Mouse (Mus musculus): ENCODE results near the gene Nme9. TPM values are rescaled to one million over a fixed set of nuclear protein-coding genes. Genes with fewer than 3 reads are reported as not detected.

The Nme9 gene
- total and polyA plus RNA-seq, 2 experiments from 2014 or later, result 0.18 TPM; not detected in 1

DNA sequence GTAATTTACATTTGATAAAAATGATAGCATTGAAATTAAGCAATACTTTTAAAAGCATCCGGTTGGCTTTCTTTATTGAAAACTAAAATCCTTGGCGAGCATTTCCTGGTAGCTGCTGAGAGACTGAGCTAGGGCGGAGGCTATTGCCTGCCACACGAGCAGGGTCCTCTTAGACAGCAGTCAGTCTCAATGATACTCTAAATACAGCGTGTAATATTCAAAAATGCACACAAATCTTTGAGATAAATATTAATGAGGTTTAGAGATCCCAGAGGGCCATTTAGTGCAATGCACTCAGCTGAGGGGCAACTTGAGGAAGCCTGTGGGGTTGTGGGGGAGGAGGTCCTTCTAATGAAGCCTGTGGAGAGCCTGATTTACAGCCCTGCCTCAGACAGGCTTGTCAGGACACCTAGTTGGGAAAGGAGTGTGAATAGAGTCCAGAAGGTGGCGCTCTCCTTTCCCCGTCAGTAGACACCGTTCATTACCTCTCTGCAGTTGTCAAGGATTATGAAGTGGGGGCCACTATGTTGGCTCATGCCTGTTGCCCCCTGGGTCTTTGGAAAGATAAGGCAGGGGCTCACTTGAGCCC lies 6.6 kb upstream of the Nme9 start:
- H3K4me3 ChIP-seq (ENCODE audit: low read depth, low read length), result no peak overlapping the region
- ATAC-seq (ENCODE audit: insufficient read depth, low read depth), result no peak; the same call in 1 of the 2 replicates
- no peak overlapping the region for H3K4me2 ChIP-seq (ENCODE audit: low read depth, low read length)
- DNase-seq (ENCODE audit: low spot score), result peak; percentile 36
- WGBS, result 40% methylated on average over 8 of the region's 8 CpGs
- no peaks in the 10 kb centered on the region for H3K9me3 ChIP-seq (replicated peaks; ENCODE audit: control insufficient read depth, low read length)
- TF ChIP-seq EP300 (IDR thresholded peaks at IDR 0.05; ENCODE audit: low read depth) (no peak), CTCF (IDR thresholded peaks at IDR 0.05; ENCODE audit: low read depth) (peak; percentile 45)
- no peak overlapping the region for H3K9ac ChIP-seq (replicated peaks; ENCODE audit: low read depth, low read length)
- no peaks in the 10 kb centered on the region for H3K4me1 ChIP-seq (ENCODE audit: control insufficient read depth, insufficient read depth)
- no peaks in the 10 kb centered on the region for H3K36me3 ChIP-seq (replicated peaks; ENCODE audit: control insufficient read depth, insufficient read depth, low read length)
- no peak overlapping the region for H3K27ac ChIP-seq (ENCODE audit: low read depth)
- no peaks in the 10 kb centered on the region for H3K27me3 ChIP-seq (ENCODE audit: control insufficient read depth, insufficient read depth, low read length)

DNA sequence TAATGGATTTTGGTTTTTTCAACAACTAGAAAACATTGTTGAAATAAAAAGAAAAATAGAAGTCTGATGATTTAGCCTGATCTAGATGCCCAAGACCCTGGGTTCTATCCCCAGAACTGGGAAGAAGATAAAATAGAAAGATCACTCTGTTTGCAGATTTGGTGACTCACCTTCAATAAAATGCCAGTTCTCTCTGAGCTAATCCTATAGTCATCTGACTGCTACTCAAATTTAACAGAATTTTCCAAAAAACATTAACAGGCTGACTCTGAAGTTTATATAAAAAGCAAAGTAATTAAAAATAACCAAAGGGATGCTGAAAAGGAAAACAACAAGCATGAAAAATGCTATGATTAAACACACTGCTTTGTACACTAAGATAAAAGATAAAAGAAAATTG lies 5.0 kb upstream of the Nme9 start:
- Histone ChIP-seq H3K4me2 (ENCODE audit: low read depth, low read length) (no peak overlapping the region), H3K9me3 (replicated peaks; ENCODE audit: control insufficient read depth, low read length) (no peaks in the 10 kb centered on the region), H3K27ac (ENCODE audit: low read depth) (no peak overlapping the region), H3K27me3 (ENCODE audit: control insufficient read depth, insufficient read depth, low read length) (peaks cover 2% of the 10 kb centered on the region), H3K9ac (replicated peaks; ENCODE audit: low read depth, low read length) (no peak overlapping the region), H3K36me3 (replicated peaks; ENCODE audit: control insufficient read depth, insufficient read depth, low read length) (no peaks in the 10 kb centered on the region), H3K4me1 (ENCODE audit: control insufficient read depth, insufficient read depth) (no peaks in the 10 kb centered on the region), H3K4me3 (ENCODE audit: low read depth, low read length) (no peak overlapping the region)
- no peak for ATAC-seq (ENCODE audit: insufficient read depth, low read depth)
- TF ChIP-seq CTCF (IDR thresholded peaks at IDR 0.05; ENCODE audit: low read depth) (no peak), EP300 (IDR thresholded peaks at IDR 0.05; ENCODE audit: low read depth) (no peak)
- DNase-seq (ENCODE audit: low spot score), result no peak

GRCm38 (mm10) chr9:99447323-99447722 lies 4.0 kb upstream of the Nme9 start:
- Histone ChIP-seq H3K27me3 (ENCODE audit: control insufficient read depth, insufficient read depth, low read length) (peaks cover 10% of the 10 kb centered on the region), H3K4me3 (ENCODE audit: low read depth, low read length) (no peak overlapping the region), H3K27ac (ENCODE audit: low read depth) (no peak overlapping the region), H3K36me3 (replicated peaks; ENCODE audit: control insufficient read depth, insufficient read depth, low read length) (no peaks in the 10 kb centered on the region), H3K4me2 (ENCODE audit: low read depth, low read length) (no peak overlapping the region), H3K4me1 (ENCODE audit: control insufficient read depth, insufficient read depth) (no peaks in the 10 kb centered on the region), H3K9ac (replicated peaks; ENCODE audit: low read depth, low read length) (no peak overlapping the region), H3K9me3 (replicated peaks; ENCODE audit: control insufficient read depth, low read length) (no peaks in the 10 kb centered on the region)
- TF ChIP-seq EP300 (IDR thresholded peaks at IDR 0.05; ENCODE audit: low read depth) (no peak), CTCF (IDR thresholded peaks at IDR 0.05; ENCODE audit: low read depth) (no peak)
- DNase-seq (ENCODE audit: low spot score) (no peak), ATAC-seq (ENCODE audit: insufficient read depth, low read depth) (no peak)
- 69% methylated on average over 3 of the region's 3 CpGs for WGBS

GRCm38 (mm10) chr9:99449886-99450647 lies 1.2 kb upstream of the Nme9 start:
- DNase-seq (ENCODE audit: low spot score), result peak; percentile 43
- H3K36me3 ChIP-seq (replicated peaks; ENCODE audit: control insufficient read depth, insufficient read depth, low read length), result no peaks in the 10 kb centered on the region
- H3K4me1 ChIP-seq (ENCODE audit: control insufficient read depth, insufficient read depth), result no peaks in the 10 kb centered on the region
- H3K9ac ChIP-seq (replicated peaks; ENCODE audit: low read depth, low read length), result no peak overlapping the region
- no peak overlapping the region for H3K4me3 ChIP-seq (ENCODE audit: low read depth, low read length)
- no peak for ATAC-seq (ENCODE audit: insufficient read depth, low read depth)
- peaks cover 10% of the 10 kb centered on the region for H3K27me3 ChIP-seq (ENCODE audit: control insufficient read depth, insufficient read depth, low read length)
- no peak for TF ChIP-seq EP300 (IDR thresholded peaks at IDR 0.05; ENCODE audit: low read depth)
- TF ChIP-seq CTCF (IDR thresholded peaks at IDR 0.05; ENCODE audit: low read depth), result peak; percentile 68
- no peak overlapping the region for H3K4me2 ChIP-seq (ENCODE audit: low read depth, low read length)
- no peak overlapping the region for H3K27ac ChIP-seq (ENCODE audit: low read depth)
- H3K9me3 ChIP-seq (replicated peaks; ENCODE audit: control insufficient read depth, low read length), result no peaks in the 10 kb centered on the region
- 34% methylated on average over 9 of the region's 9 CpGs for WGBS

GRCm38 (mm10) chr9:99454211-99454610 lies 2.9 kb downstream of the Nme9 start:
- 67% methylated on average over 4 of the region's 4 CpGs for WGBS
- TF ChIP-seq EP300 (IDR thresholded peaks at IDR 0.05; ENCODE audit: low read depth) (no peak), CTCF (IDR thresholded peaks at IDR 0.05; ENCODE audit: low read depth) (no peak)
- Histone ChIP-seq H3K9me3 (replicated peaks; ENCODE audit: control insufficient read depth, low read length) (no peaks in the 10 kb centered on the region), H3K27me3 (ENCODE audit: control insufficient read depth, insufficient read depth, low read length) (peaks cover 10% of the 10 kb centered on the region), H3K27ac (ENCODE audit: low read depth) (no peak overlapping the region), H3K36me3 (replicated peaks; ENCODE audit: control insufficient read depth, insufficient read depth, low read length) (no peaks in the 10 kb centered on the region), H3K9ac (replicated peaks; ENCODE audit: low read depth, low read length) (no peak overlapping the region), H3K4me2 (ENCODE audit: low read depth, low read length) (no peak overlapping the region), H3K4me1 (ENCODE audit: control insufficient read depth, insufficient read depth) (no peaks in the 10 kb centered on the region), H3K4me3 (ENCODE audit: low read depth, low read length) (no peak overlapping the region)
- no peak for ATAC-seq (ENCODE audit: insufficient read depth, low read depth)
- no peak for DNase-seq (ENCODE audit: low spot score)

Data from heart, postnatal 0 days (tissue).